Mouse (Mus musculus): ENCODE results near the gene Foxq1. TPM values are rescaled to one million over a fixed set of nuclear protein-coding genes. Genes with fewer than 3 reads are reported as not detected.
A peak's percentile ranks its signal among the peaks of the same experiment; 100 is the strongest.

Gene Foxq1
- polyA plus RNA-seq, 1 experiment from 2014 or later: 1.0 TPM

- Histone ChIP-seq H3K36me3 (no peaks in the 10 kb centered on the region), H3K27ac (no peak overlapping the region), H3K9me3 (no peaks in the 10 kb centered on the region), H3K4me1 (no peaks in the 10 kb centered on the region), H3K4me3 (no peak overlapping the region), H3K27me3 (no peaks in the 10 kb centered on the region), H3K9ac (no peak overlapping the region), H3K4me2 (no peak overlapping the region)
- ATAC-seq (ENCODE audit: insufficient number of reproducible peaks, insufficient read depth, low FRiP score, low TSS enrichment, low read depth): no peak
- WGBS: 87% methylated on average over 9 of the region's 9 CpGs
Observed at GRCm38 (mm10) chr13:31547610-31548009, 8.3 kb upstream of the Foxq1 start.

- 6% methylated on average over 24 of the region's 24 CpGs for WGBS
- no peak overlapping the region for H3K27ac ChIP-seq
- H3K4me1 ChIP-seq: peaks cover 32% of the 10 kb centered on the region
- H3K9ac ChIP-seq: no peak overlapping the region
- H3K4me3 ChIP-seq: peak overlapping the region; percentile 65
- peaks cover 89% of the 10 kb centered on the region for H3K27me3 ChIP-seq
- H3K36me3 ChIP-seq: no peaks in the 10 kb centered on the region
- peak overlapping the region; percentile 100 for H3K4me2 ChIP-seq
- no peak for ATAC-seq (ENCODE audit: insufficient number of reproducible peaks, insufficient read depth, low FRiP score, low TSS enrichment, low read depth)
- H3K9me3 ChIP-seq: no peaks in the 10 kb centered on the region
Observed at GRCm38 (mm10) chr13:31556964-31557767, 1.2 kb downstream of the Foxq1 start.

GRCm38 (mm10) chr13:31557768-31558520, 2.0 kb downstream of the Foxq1 start:
- H3K4me2 ChIP-seq: peak overlapping the region; percentile 100
- no peaks in the 10 kb centered on the region for H3K36me3 ChIP-seq
- H3K27ac ChIP-seq: no peak overlapping the region
- no peaks in the 10 kb centered on the region for H3K9me3 ChIP-seq
- peaks cover 32% of the 10 kb centered on the region for H3K4me1 ChIP-seq
- peaks cover 97% of the 10 kb centered on the region for H3K27me3 ChIP-seq
- under 1% methylated on average over 73 of the region's 73 CpGs for WGBS
- H3K4me3 ChIP-seq: peak overlapping the region; percentile 65
- ATAC-seq (ENCODE audit: insufficient number of reproducible peaks, insufficient read depth, low FRiP score, low TSS enrichment, low read depth): peak; percentile 32; the same call in 1 of the 2 replicates
- H3K9ac ChIP-seq: peak overlapping the region; percentile 67

- under 1% methylated on average over 74 of the region's 88 CpGs for WGBS
- peak within 1 kb of the TSS; percentile 69 for H3K9ac ChIP-seq
- 0 out of 2 replicates have a peak, but pooled peaks have one; percentile 39 for ATAC-seq (ENCODE audit: insufficient number of reproducible peaks, insufficient read depth, low FRiP score, low TSS enrichment, low read depth)
- no peak within 1 kb of the TSS for H3K27ac ChIP-seq
- peaks cover 97% of the 10 kb centered on the region for H3K27me3 ChIP-seq
- H3K36me3 ChIP-seq: no peaks in the 10 kb centered on the region
- H3K4me2 ChIP-seq: peak within 1 kb of the TSS; percentile 100
- H3K9me3 ChIP-seq: no peaks in the 10 kb centered on the region
- H3K4me1 ChIP-seq: peaks cover 32% of the 10 kb centered on the region
- peak within 1 kb of the TSS; percentile 65 for H3K4me3 ChIP-seq
Observed at GRCm38 (mm10) chr13:31558521-31559418, 2.8 kb downstream of the Foxq1 start, which contains the start of gene A530084C06Rik. Gene A530084C06Rik (minus strand): TSS chr13:31559333.

GRCm38 (mm10) chr13:31559419-31560144, 3.6 kb downstream of the Foxq1 start:
- H3K27me3 ChIP-seq: peaks cover 95% of the 10 kb centered on the region
- under 1% methylated on average over 83 of the region's 92 CpGs for WGBS
- H3K4me1 ChIP-seq: peaks cover 32% of the 10 kb centered on the region
- no peaks in the 10 kb centered on the region for H3K9me3 ChIP-seq
- peak overlapping the region; percentile 69 for H3K9ac ChIP-seq
- ATAC-seq (ENCODE audit: insufficient number of reproducible peaks, insufficient read depth, low FRiP score, low TSS enrichment, low read depth): peak; percentile 49
- peak overlapping the region; percentile 100 for H3K4me2 ChIP-seq
- H3K4me3 ChIP-seq: peak overlapping the region; percentile 65
- H3K36me3 ChIP-seq: no peaks in the 10 kb centered on the region
- H3K27ac ChIP-seq: no peak overlapping the region

GRCm38 (mm10) chr13:31564394-31564793, 8.5 kb downstream of the Foxq1 start:
- Histone ChIP-seq H3K27ac (no peak overlapping the region), H3K36me3 (no peaks in the 10 kb centered on the region), H3K4me1 (peaks cover 12% of the 10 kb centered on the region), H3K9me3 (no peaks in the 10 kb centered on the region), H3K9ac (no peak overlapping the region), H3K27me3 (peaks cover 84% of the 10 kb centered on the region), H3K4me2 (no peak overlapping the region), H3K4me3 (no peak overlapping the region)
- no peak for ATAC-seq (ENCODE audit: insufficient number of reproducible peaks, insufficient read depth, low FRiP score, low TSS enrichment, low read depth)
- WGBS: 43% methylated on average over 6 of the region's 6 CpGs

GRCm38 (mm10) chr13:31567099-31567498, 11.2 kb downstream of the Foxq1 start:
- ATAC-seq (ENCODE audit: insufficient number of reproducible peaks, insufficient read depth, low FRiP score, low TSS enrichment, low read depth): no peak
- Histone ChIP-seq H3K27me3 (peaks cover 57% of the 10 kb centered on the region), H3K4me3 (no peak overlapping the region), H3K36me3 (no peaks in the 10 kb centered on the region), H3K4me2 (no peak overlapping the region), H3K9ac (no peak overlapping the region), H3K4me1 (peaks cover 6% of the 10 kb centered on the region; the same call in 1 of the 2 replicates), H3K27ac (no peak overlapping the region), H3K9me3 (no peaks in the 10 kb centered on the region)
- 69% methylated on average over 8 of the region's 8 CpGs for WGBS

- Histone ChIP-seq H3K4me1 (peaks cover 6% of the 10 kb centered on the region; the same call in 1 of the 2 replicates), H3K27ac (no peak overlapping the region), H3K9ac (no peak overlapping the region), H3K4me2 (no peak overlapping the region), H3K27me3 (peaks cover 50% of the 10 kb centered on the region), H3K4me3 (no peak overlapping the region), H3K9me3 (no peaks in the 10 kb centered on the region), H3K36me3 (no peaks in the 10 kb centered on the region)
- ATAC-seq (ENCODE audit: insufficient number of reproducible peaks, insufficient read depth, low FRiP score, low TSS enrichment, low read depth): no peak
- WGBS: 81% methylated on average over 6 of the region's 6 CpGs
Observed at GRCm38 (mm10) chr13:31567617-31568294, 11.8 kb downstream of the Foxq1 start.

GRCm38 (mm10) chr13:31572806-31573508, 17.0 kb downstream of the Foxq1 start:
- no peaks in the 10 kb centered on the region for H3K36me3 ChIP-seq
- H3K4me3 ChIP-seq: no peak overlapping the region
- no peak overlapping the region for H3K4me2 ChIP-seq
- peaks cover 5% of the 10 kb centered on the region for H3K4me1 ChIP-seq
- H3K27ac ChIP-seq: no peak overlapping the region
- ATAC-seq (ENCODE audit: insufficient number of reproducible peaks, insufficient read depth, low FRiP score, low TSS enrichment, low read depth): no peak
- WGBS: 72% methylated on average over 10 of the region's 10 CpGs
- H3K27me3 ChIP-seq: peaks cover 21% of the 10 kb centered on the region
- no peak overlapping the region for H3K9ac ChIP-seq
- H3K9me3 ChIP-seq: no peaks in the 10 kb centered on the region

GRCm38 (mm10) chr13:31574627-31575026, 18.7 kb downstream of the Foxq1 start:
- ATAC-seq (ENCODE audit: insufficient number of reproducible peaks, insufficient read depth, low FRiP score, low TSS enrichment, low read depth): no peak
- no peaks in the 10 kb centered on the region for H3K36me3 ChIP-seq
- no peak overlapping the region for H3K27ac ChIP-seq
- WGBS: 72% methylated on average over 3 of the region's 3 CpGs
- H3K27me3 ChIP-seq: peaks cover 21% of the 10 kb centered on the region
- H3K4me2 ChIP-seq: no peak overlapping the region
- H3K9me3 ChIP-seq: no peaks in the 10 kb centered on the region
- H3K9ac ChIP-seq: no peak overlapping the region
- peaks cover 9% of the 10 kb centered on the region for H3K4me1 ChIP-seq
- H3K4me3 ChIP-seq: no peak overlapping the region

Measured in embryonic facial prominence, embryonic 13.5 days (tissue).